Mouse (Mus musculus) E14TG2a.4 (cell line): ENCODE data around the gene Cngb1.

Source experiments
- CTCF ChIP-seq: conservative IDR thresholded peaks from 2 replicates; pipeline ENCODE4 v1.5.1; 2014; ENCODE audit warnings: low read length
- POU5F1 ChIP-seq: IDR thresholded peaks from 2 replicates; pipeline ENCODE4 v1.6.1; 2014; ENCODE audit warnings: low read length, borderline replicate concordance

DNA sequence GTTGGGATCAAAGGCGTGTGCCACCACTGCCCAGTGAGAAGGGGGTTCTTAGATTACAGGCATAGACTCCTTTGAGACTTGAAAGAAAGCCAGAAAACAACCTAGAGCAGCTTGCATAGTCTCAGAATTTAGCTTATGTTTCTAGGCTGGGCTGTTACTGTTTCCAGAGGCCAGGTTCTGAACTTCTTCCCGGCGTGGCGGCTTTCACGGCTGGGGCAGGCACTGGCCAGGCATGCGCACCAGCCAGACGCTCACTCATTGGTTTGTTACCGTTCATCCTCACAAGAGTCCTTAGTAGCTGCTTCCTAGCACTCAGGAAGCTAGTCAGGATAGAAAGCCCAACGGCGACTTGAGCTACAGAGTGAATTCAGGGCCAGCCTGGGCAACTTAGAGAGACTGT, 50.8 kb downstream of the Cngb1 start:
- TF ChIP-seq CTCF (no peak), POU5F1 (no peak)
